Mouse (Mus musculus) C2C12 (cell line): ENCODE results near the gene Psmd2.

Source experiments
- CTCF ChIP-seq: IDR thresholded peaks from one replicate; pipeline ENCODE4 v1.5.1; 2011; ENCODE audit not compliant: control insufficient read depth, insufficient read depth, insufficient read length
- FOSL1 ChIP-seq: IDR thresholded peaks from one replicate; pipeline ENCODE4 v1.8.0; 2011; ENCODE audit warnings: mild to moderate bottlenecking, low read length; ENCODE audit not compliant: poor library complexity, insufficient read depth, severe bottlenecking
- MAX ChIP-seq: IDR thresholded peaks from one replicate; pipeline ENCODE4 v1.6.1; 2011; ENCODE audit warnings: mild to moderate bottlenecking, control low read depth
- MYOD1 ChIP-seq: IDR thresholded peaks from one replicate; pipeline ENCODE4 v1.6.1; 2011; ENCODE audit warnings: low read depth; ENCODE audit not compliant: control insufficient read depth, insufficient read length
- USF1 ChIP-seq: IDR thresholded peaks from one replicate; pipeline ENCODE4 v1.6.1; 2011; ENCODE audit warnings: low read depth, mild to moderate bottlenecking, control low read depth, moderate library complexity

DNA sequence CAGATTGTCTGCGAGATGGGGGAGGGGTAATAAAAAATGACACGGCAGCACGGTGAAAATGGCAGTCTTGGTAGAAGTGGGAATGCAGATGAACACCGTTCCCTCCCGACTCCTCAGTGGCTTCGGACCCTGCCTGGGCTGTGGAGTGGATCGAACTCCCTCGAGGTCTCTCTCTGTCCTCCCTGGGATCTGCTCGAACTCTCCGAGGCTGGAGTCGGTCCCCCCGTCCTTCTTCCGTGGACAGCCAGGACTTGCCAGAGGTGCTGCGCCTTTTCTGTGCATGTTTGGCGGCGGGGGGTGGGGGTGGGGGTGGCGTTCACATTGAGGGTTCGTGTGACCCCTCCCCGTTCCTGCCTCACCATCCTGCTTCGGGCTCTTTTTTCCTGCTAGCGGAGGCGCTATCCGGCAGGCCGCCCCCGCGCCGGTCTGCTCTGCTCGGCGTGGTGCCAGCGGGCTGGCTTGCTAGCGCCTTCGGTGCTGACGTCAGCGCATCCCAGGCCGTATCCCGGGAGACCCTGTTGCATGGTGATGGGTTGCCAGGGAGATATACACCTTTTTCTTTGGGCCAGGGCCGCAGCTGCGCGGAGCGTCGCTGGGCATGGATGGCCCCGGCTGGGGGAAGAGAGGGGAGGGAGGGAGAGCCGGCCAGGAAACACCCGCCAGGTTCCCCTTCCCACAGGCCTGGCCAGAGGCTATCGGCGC lies 44.3 kb downstream of the Psmd2 start:
- TF ChIP-seq CTCF, result no peak
- no peak for TF ChIP-seq USF1
- TF ChIP-seq MYOD1, result no peak
- no peak for TF ChIP-seq MAX
- no peak for TF ChIP-seq FOSL1
